Mouse (Mus musculus): ENCODE results near the gene Rhebl1. TPM values are rescaled to one million over a fixed set of nuclear protein-coding genes. Genes with fewer than 3 reads are reported as not detected.

The Rhebl1 gene
- polyA plus RNA-seq, 1 experiment from 2014 or later, result 2.9 TPM

GRCm38 (mm10) chr15:98891198-98891742 is 3.1 kb downstream of the Rhebl1 start:
- 20% methylated on average over 19 of the region's 19 CpGs for WGBS (ENCODE audit: insufficient replicate concordance)
- peaks cover 69% of the 10 kb centered on the region for H3K27me3 ChIP-seq
- H3K4me3 ChIP-seq (replicated peaks), result no peak overlapping the region
- H3K4me2 ChIP-seq, result peak overlapping the region; percentile 42
- H3K36me3 ChIP-seq (replicated peaks), result no peaks in the 10 kb centered on the region
- no peak overlapping the region for H3K9ac ChIP-seq
- no peak overlapping the region for H3K27ac ChIP-seq (replicated peaks)
- H3K4me1 ChIP-seq (replicated peaks), result peaks cover 48% of the 10 kb centered on the region
- no peaks in the 10 kb centered on the region for H3K9me3 ChIP-seq (replicated peaks)
- no peak for ATAC-seq (ENCODE audit: insufficient read depth)

DNA sequence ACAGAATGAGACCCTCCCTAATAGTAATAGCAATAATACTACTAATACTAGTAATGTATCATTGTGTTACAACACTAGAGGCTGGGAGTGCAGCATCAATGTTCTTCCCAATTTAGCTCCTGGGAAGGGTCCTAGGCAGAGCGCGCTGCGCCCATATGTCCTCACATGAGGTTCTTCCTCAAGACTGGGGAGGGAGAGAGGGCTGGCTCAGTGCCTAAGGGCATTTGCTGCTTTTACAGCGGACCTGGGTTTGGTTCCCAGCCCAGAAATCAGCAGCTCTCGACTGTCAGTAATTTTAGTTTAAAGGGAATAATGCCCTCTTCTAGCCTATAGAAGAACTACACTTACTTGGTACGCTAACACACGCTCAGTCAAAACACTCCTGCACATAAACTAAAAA is 6.8 kb downstream of the Rhebl1 start:
- H3K36me3 ChIP-seq (replicated peaks), result no peaks in the 10 kb centered on the region
- ATAC-seq (ENCODE audit: insufficient read depth), result no peak
- no peak overlapping the region for H3K4me2 ChIP-seq
- WGBS (ENCODE audit: insufficient replicate concordance), result 79% methylated on average over 7 of the region's 7 CpGs
- H3K4me1 ChIP-seq (replicated peaks), result peaks cover 15% of the 10 kb centered on the region
- no peaks in the 10 kb centered on the region for H3K9me3 ChIP-seq (replicated peaks)
- peaks cover 32% of the 10 kb centered on the region for H3K27me3 ChIP-seq
- H3K9ac ChIP-seq, result no peak overlapping the region
- H3K27ac ChIP-seq (replicated peaks), result no peak overlapping the region
- H3K4me3 ChIP-seq (replicated peaks), result no peak overlapping the region

GRCm38 (mm10) chr15:98886667-98887387 is 7.5 kb downstream of the Rhebl1 start:
- Histone ChIP-seq H3K27me3 (peaks cover 26% of the 10 kb centered on the region), H3K4me1 (replicated peaks) (peaks cover 14% of the 10 kb centered on the region), H3K4me2 (no peak overlapping the region), H3K27ac (replicated peaks) (no peak overlapping the region), H3K9me3 (replicated peaks) (no peaks in the 10 kb centered on the region), H3K4me3 (replicated peaks) (no peak overlapping the region), H3K9ac (no peak overlapping the region), H3K36me3 (replicated peaks) (no peaks in the 10 kb centered on the region)
- no peak for ATAC-seq (ENCODE audit: insufficient read depth)
- WGBS (ENCODE audit: insufficient replicate concordance), result 59% methylated on average over 8 of the region's 8 CpGs

- Histone ChIP-seq H3K36me3 (replicated peaks) (no peaks in the 10 kb centered on the region), H3K9ac (no peak overlapping the region), H3K4me3 (replicated peaks) (no peak overlapping the region), H3K4me2 (no peak overlapping the region), H3K27me3 (peaks cover 15% of the 10 kb centered on the region; the same call in 1 of the 2 replicates), H3K27ac (replicated peaks) (no peak overlapping the region), H3K4me1 (replicated peaks) (peaks cover 27% of the 10 kb centered on the region), H3K9me3 (replicated peaks) (no peaks in the 10 kb centered on the region)
- WGBS (ENCODE audit: insufficient replicate concordance), result 41% methylated on average over 1 of the region's 1 CpGs
- no peak for ATAC-seq (ENCODE audit: insufficient read depth)
Measured at GRCm38 (mm10) chr15:98884106-98884505, 10.2 kb downstream of the Rhebl1 start.

- H3K9ac ChIP-seq, result no peak overlapping the region
- H3K27me3 ChIP-seq, result peaks cover 14% of the 10 kb centered on the region; the same call in 1 of the 2 replicates
- H3K36me3 ChIP-seq (replicated peaks), result no peaks in the 10 kb centered on the region
- H3K4me2 ChIP-seq, result no peak overlapping the region
- peaks cover 27% of the 10 kb centered on the region for H3K4me1 ChIP-seq (replicated peaks)
- no peak for ATAC-seq (ENCODE audit: insufficient read depth)
- H3K27ac ChIP-seq (replicated peaks), result no peak overlapping the region
- no peak overlapping the region for H3K4me3 ChIP-seq (replicated peaks)
- H3K9me3 ChIP-seq (replicated peaks), result no peaks in the 10 kb centered on the region
Measured at GRCm38 (mm10) chr15:98883661-98884060, 10.7 kb downstream of the Rhebl1 start.

DNA sequence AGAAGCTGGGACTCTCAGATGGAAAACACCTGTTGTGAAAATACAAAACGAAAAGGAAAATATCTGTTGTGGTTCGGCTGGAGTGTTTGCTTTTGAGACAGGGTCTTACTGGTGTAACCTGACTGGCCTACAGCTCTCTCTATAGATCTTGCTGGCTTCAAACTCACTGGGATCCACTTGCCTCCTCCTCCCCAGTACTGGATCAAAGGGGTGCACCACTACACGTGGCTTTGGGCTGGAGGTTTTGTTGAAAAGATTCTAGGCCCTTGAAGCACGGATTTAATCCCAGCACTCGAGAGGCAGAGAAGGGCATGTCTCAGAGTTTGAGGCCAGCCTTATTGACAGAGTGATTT is 12.7 kb downstream of the Rhebl1 start:
- Histone ChIP-seq H3K27me3 (0 out of 2 replicates have a peak, but pooled peaks cover under 1% of the 10 kb centered on the region), H3K27ac (replicated peaks) (peak overlapping the region; percentile 94), H3K36me3 (replicated peaks) (no peaks in the 10 kb centered on the region), H3K4me1 (replicated peaks) (peaks cover 33% of the 10 kb centered on the region), H3K4me2 (peak overlapping the region; percentile 86), H3K9ac (peak overlapping the region; percentile 10; the same call in 1 of the 2 replicates), H3K4me3 (replicated peaks) (peak overlapping the region; percentile 82), H3K9me3 (replicated peaks) (no peaks in the 10 kb centered on the region)
- ATAC-seq (ENCODE audit: insufficient read depth), result peak; percentile 4; the same call in 1 of the 2 replicates
- 18% methylated on average over 5 of the region's 5 CpGs for WGBS (ENCODE audit: insufficient replicate concordance)

DNA sequence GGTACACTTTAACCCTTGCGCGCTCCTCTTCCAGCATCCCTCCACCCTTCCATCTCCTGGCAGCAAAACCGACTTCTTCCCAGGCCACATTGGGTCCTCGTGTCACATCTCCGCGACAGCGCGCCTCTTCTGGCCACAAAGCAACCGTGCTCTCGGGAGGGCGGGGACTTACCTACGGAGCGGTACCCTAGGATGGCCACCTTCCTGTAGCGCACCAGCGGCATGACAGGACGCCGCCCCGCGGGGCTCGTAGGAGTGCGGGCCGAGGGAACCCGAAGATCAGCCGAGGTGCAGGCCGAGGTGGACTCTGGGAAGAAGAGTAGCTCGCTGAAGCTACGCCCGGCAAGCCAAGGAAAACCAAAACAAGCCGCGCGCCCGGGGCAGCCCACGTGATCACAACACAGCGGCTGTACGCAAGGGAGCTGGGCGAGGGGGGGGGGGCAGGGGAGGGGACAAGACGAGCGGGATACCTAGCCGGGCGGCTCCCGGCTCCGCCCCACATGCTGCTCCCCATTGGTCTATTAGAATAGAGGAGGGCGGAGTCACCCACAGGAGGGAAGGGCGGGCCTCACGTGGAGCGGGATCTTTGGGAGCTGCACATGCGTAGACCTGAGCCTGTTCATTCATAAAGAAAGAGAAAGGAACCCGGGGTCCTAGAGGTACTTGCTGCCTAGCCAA is 13.2 kb downstream of the Rhebl1 start:
- H3K9me3 ChIP-seq (replicated peaks), result no peaks in the 10 kb centered on the region
- peak overlapping the region; percentile 68 for H3K9ac ChIP-seq
- H3K4me3 ChIP-seq (replicated peaks), result peak overlapping the region; percentile 82
- peaks cover 33% of the 10 kb centered on the region for H3K4me1 ChIP-seq (replicated peaks)
- ATAC-seq (ENCODE audit: insufficient read depth), result peak; percentile 96
- H3K36me3 ChIP-seq (replicated peaks), result no peaks in the 10 kb centered on the region
- under 1% methylated on average over 45 of the region's 48 CpGs for WGBS (ENCODE audit: insufficient replicate concordance)
- H3K27me3 ChIP-seq, result no peaks in the 10 kb centered on the region
- H3K4me2 ChIP-seq, result peak overlapping the region; percentile 86
- peak overlapping the region; percentile 94 for H3K27ac ChIP-seq (replicated peaks)

- 11% methylated on average over 3 of the region's 3 CpGs for WGBS (ENCODE audit: insufficient replicate concordance)
- Histone ChIP-seq H3K27me3 (0 out of 2 replicates have a peak, but pooled peaks cover 6% of the 10 kb centered on the region), H3K36me3 (replicated peaks) (no peaks in the 10 kb centered on the region), H3K27ac (replicated peaks) (no peak overlapping the region), H3K4me2 (no peak overlapping the region), H3K4me1 (replicated peaks) (peaks cover 43% of the 10 kb centered on the region), H3K9ac (no peak overlapping the region), H3K9me3 (replicated peaks) (no peaks in the 10 kb centered on the region), H3K4me3 (replicated peaks) (no peak overlapping the region)
- no peak for ATAC-seq (ENCODE audit: insufficient read depth)
Measured at GRCm38 (mm10) chr15:98877331-98877730, 17.0 kb downstream of the Rhebl1 start.

DNA sequence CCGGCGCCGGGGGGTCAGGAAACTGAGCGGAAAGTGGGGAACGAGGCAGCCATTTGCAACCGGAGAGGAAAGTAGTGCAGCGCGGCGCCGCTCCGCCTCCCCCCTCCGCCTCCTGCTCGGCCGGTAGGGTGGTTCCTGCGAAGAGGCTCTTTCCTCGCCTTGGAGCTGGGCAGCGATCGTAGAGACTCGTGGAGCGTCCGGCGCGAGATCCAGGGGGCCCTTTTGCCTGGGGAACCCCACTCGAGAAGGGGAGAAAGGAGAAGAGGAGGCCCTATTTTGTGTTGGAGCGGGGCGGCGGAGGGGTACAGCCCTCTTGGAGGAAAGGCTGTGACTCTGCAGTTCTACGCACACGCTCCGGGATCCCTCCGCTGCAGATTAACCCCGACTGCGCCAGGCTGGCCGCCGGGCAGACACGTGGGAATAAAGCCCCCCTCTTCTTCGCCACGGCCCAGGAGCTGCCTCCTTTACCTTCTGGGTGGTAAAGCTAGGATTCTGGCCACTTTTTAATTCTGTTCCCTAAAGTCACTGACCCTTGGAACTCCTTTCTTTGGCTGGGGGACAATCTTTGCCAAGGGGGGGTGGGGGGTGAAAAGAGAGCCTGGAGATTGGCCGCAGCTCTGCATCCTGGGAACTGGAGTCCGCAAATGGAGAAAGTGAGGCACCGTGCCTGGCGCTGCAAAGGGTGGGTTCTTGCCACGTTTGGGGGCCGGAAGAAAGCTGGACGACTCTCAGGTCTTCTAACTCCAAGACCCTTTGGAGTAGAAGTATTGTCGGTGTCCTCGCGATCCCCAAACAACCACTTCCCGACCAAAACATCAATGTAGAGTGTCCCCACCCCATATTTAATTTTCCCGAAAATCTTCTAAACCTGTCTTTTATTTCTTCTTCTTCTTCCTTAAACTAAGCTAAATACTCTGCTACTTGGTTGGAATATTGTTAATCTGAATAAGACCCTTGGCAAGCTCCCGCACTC is 22.1 kb downstream of the Rhebl1 start:
- Histone ChIP-seq H3K9ac (peak overlapping the region; percentile 98), H3K9me3 (replicated peaks) (no peaks in the 10 kb centered on the region), H3K4me2 (peak overlapping the region; percentile 85), H3K4me3 (replicated peaks) (peak overlapping the region; percentile 87), H3K27ac (replicated peaks) (peak overlapping the region; percentile 92), H3K4me1 (replicated peaks) (peaks cover 51% of the 10 kb centered on the region), H3K27me3 (0 out of 2 replicates have a peak, but pooled peaks cover 6% of the 10 kb centered on the region), H3K36me3 (replicated peaks) (no peaks in the 10 kb centered on the region)
- peak; percentile 75 for ATAC-seq (ENCODE audit: insufficient read depth)
- 1% methylated on average over 51 of the region's 51 CpGs for WGBS (ENCODE audit: insufficient replicate concordance)

DNA sequence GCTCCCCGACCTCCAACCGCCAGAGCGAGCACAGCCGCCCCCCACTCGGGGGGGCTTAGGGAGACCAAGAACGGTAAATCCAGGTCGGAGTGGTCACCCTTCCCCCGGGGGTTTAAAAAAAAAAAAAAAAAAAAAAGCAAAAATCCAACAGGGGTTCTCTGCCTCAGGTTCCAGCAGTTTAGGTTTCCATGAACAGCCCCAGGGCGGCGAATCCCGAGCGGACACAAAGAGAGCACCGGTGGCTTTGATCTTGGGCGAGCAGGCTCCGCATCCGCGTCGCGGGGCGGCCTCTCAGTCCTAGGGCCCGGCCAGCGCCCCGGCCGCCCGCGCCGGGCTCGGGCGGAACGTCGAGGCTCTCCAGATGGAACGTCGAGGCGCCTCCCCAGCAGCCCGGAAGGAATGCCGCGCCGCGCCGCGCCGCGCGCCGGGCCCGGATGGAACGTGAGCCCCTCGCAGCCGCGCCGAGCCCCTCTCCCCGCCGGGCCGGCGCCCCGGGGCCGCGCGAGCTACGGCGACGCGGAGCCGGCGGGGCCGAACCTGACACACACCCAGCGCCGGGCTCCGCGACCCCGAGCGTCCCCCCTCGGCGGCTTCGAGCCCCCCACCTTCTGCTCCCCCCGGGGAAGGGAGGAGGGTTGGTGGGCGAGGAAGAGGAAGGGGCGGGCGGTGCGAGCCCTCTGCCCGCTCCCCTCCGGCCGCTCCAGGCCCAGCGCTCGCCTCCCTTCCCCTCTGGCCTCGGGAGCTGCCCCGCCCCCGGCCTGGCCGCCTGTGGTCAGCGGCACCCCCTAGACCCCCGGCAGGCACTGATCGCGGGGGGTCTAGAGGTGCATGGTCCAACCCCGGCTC is 23.0 kb downstream of the Rhebl1 start, which contains the start of gene Kmt2d:
Kmt2d (minus strand) TSS at position 135 of the 846 bp plus-strand sequence.
- under 1% methylated on average over 93 of the region's 94 CpGs for WGBS (ENCODE audit: insufficient replicate concordance)
- Histone ChIP-seq H3K9me3 (replicated peaks) (no peaks in the 10 kb centered on the region), H3K27me3 (0 out of 2 replicates have a peak, but pooled peaks cover 6% of the 10 kb centered on the region), H3K4me3 (replicated peaks) (peak within 1 kb of the TSS; percentile 87), H3K9ac (peak within 1 kb of the TSS; percentile 98), H3K36me3 (replicated peaks) (peaks cover 7% of the 10 kb centered on the region), H3K4me2 (peak within 1 kb of the TSS; percentile 85), H3K4me1 (replicated peaks) (peaks cover 58% of the 10 kb centered on the region), H3K27ac (replicated peaks) (peak within 1 kb of the TSS; percentile 92)
- ATAC-seq (ENCODE audit: insufficient read depth), result peak; percentile 51

Data from liver, embryonic 15.5 days (tissue).